Mouse (Mus musculus): ENCODE results near the gene Cep97. TPM values are rescaled to one million over a fixed set of nuclear protein-coding genes. Genes with fewer than 3 reads are reported as not detected.

Gene Cep97
- polyA plus RNA-seq, 1 experiment = 17.4 TPM

DNA sequence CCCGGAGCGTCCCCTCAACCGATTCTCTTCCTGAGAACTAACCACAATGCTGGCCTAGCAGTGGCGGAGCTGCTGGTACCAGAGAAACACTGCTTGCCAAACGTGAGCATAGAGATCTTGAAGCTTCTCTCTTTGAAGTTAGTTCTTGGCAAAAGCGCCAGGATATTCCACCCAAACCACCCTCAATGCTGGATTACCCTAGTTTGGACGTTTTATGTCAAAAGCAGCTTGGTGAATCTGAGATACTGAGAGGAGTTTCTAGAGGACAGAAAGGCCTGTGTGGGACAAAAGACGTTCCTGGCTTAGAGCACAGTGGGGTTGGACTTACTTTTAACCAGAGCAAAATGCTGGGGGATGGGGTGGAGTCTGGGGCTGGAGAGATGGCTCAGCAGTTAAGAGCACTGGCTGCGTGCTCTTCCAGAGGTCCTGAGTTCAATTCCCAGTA is 39.0 kb downstream of the Cep97 start:
- WGBS = 2% methylated on average over 9 of the region's 9 CpGs
- no peak for TF ChIP-seq POLR2A (IDR thresholded peaks at IDR 0.05; ENCODE audit: control insufficient read depth, extremely low read depth, insufficient read depth, low read length, poor library complexity)
- peaks cover 17% of the 10 kb centered on the region for H3K4me1 ChIP-seq (replicated peaks; ENCODE audit: control insufficient read depth, insufficient read depth, low read length)
- H3K4me3 ChIP-seq (ENCODE audit: control insufficient read depth, insufficient read depth, low read length) = peak overlapping the region; percentile 71
- peak overlapping the region; percentile 69 for H3K27ac ChIP-seq (ENCODE audit: control insufficient read depth, insufficient read depth, low read length)
- H3K27me3 ChIP-seq (ENCODE audit: control insufficient read depth, insufficient read depth, low read length) = no peaks in the 10 kb centered on the region
- no peak for DNase-seq
- peaks cover 4% of the 10 kb centered on the region; the same call in 1 of the 2 replicates for H3K36me3 ChIP-seq (ENCODE audit: control insufficient read depth, insufficient read depth, low read length)

DNA sequence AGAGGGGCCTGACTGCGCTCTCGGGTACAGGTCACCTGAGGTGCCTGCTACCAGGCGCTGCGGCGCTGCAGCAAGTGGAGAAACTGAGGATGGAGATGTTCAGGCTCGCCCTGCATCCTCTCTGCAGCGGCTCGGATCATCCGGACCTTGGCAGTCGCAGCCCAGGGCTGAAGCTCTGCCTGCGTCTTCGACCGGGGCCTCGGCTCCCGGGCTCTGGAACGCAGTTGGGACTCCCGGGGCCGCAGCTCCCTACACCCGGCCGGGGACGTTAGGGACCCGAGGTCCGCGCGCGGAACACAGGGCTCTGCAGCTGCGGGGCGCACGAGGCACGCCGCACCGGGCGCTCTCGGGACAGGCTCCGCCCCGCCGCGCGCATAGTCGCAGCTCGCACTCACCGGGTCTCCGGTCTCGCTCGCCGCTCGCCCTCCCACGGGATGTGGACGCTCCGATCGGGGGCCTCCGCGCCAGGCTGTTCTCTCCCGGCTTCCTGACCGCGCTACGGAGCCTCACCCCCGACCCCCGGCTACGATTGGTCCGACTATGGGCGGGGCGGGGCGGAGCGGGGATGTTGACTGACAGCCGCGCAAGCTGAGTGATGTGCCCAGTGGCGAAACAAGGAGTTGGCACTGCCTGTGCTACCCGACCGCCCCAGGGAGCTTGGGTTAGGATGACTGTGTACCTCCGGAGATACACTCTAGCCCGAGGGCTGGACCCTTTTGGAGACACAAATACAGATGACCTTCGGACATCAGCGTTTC is 39.6 kb downstream of the Cep97 start, which contains the start of gene Nxpe3:
TSS of gene Nxpe3 (minus strand) at position 393 of the 758 bp plus-strand sequence.
- no peaks in the 10 kb centered on the region for H3K27me3 ChIP-seq (ENCODE audit: control insufficient read depth, insufficient read depth, low read length)
- H3K4me1 ChIP-seq (replicated peaks; ENCODE audit: control insufficient read depth, insufficient read depth, low read length) = peaks cover 17% of the 10 kb centered on the region
- H3K4me3 ChIP-seq (ENCODE audit: control insufficient read depth, insufficient read depth, low read length) = peak within 1 kb of the TSS; percentile 71
- peak; percentile 61; the same call in 1 of the 2 replicates for TF ChIP-seq CTCF (IDR thresholded peaks at IDR 0.05; ENCODE audit: borderline replicate concordance, control insufficient read depth, extremely low read depth, insufficient read depth, low read length, poor library complexity)
- TF ChIP-seq POLR2A (IDR thresholded peaks at IDR 0.05; ENCODE audit: control insufficient read depth, extremely low read depth, insufficient read depth, low read length, poor library complexity) = peak; percentile 52; the same call in 1 of the 2 replicates
- under 1% methylated on average over 70 of the region's 74 CpGs for WGBS
- H3K27ac ChIP-seq (ENCODE audit: control insufficient read depth, insufficient read depth, low read length) = peak within 1 kb of the TSS; percentile 69
- H3K36me3 ChIP-seq (ENCODE audit: control insufficient read depth, insufficient read depth, low read length) = peaks cover under 1% of the 10 kb centered on the region; the same call in 1 of the 2 replicates
- peak; percentile 90 for DNase-seq

DNA sequence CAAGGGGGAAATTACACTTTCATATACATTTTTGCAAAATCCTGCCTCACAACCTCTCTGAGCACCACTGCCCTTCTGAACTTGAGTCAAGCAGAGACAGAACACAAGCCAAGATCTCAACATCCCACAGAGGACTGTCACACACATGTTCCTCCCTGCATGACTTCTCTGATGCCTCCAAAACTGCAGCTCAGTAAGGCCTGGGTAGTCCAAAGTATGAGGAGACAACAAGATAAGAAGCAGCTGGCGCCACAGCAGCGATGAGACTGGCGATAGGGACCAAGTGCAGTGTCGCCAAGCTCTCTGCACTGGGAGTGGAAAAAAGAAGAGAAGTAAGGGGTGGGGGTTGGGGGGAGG is 40.1 kb downstream of the Cep97 start:
- H3K36me3 ChIP-seq (ENCODE audit: control insufficient read depth, insufficient read depth, low read length) = no peaks in the 10 kb centered on the region
- WGBS = 3% methylated on average over 4 of the region's 4 CpGs
- H3K27me3 ChIP-seq (ENCODE audit: control insufficient read depth, insufficient read depth, low read length) = no peaks in the 10 kb centered on the region
- peak; percentile 33 for DNase-seq
- TF ChIP-seq POLR2A (IDR thresholded peaks at IDR 0.05; ENCODE audit: control insufficient read depth, extremely low read depth, insufficient read depth, low read length, poor library complexity) (no peak), CTCF (IDR thresholded peaks at IDR 0.05; ENCODE audit: borderline replicate concordance, control insufficient read depth, extremely low read depth, insufficient read depth, low read length, poor library complexity) (no peak)
- H3K27ac ChIP-seq (ENCODE audit: control insufficient read depth, insufficient read depth, low read length) = peak overlapping the region; percentile 27; the same call in 1 of the 2 replicates
- H3K4me1 ChIP-seq (replicated peaks; ENCODE audit: control insufficient read depth, insufficient read depth, low read length) = peaks cover 17% of the 10 kb centered on the region
- H3K4me3 ChIP-seq (ENCODE audit: control insufficient read depth, insufficient read depth, low read length) = peak overlapping the region; percentile 71

DNA sequence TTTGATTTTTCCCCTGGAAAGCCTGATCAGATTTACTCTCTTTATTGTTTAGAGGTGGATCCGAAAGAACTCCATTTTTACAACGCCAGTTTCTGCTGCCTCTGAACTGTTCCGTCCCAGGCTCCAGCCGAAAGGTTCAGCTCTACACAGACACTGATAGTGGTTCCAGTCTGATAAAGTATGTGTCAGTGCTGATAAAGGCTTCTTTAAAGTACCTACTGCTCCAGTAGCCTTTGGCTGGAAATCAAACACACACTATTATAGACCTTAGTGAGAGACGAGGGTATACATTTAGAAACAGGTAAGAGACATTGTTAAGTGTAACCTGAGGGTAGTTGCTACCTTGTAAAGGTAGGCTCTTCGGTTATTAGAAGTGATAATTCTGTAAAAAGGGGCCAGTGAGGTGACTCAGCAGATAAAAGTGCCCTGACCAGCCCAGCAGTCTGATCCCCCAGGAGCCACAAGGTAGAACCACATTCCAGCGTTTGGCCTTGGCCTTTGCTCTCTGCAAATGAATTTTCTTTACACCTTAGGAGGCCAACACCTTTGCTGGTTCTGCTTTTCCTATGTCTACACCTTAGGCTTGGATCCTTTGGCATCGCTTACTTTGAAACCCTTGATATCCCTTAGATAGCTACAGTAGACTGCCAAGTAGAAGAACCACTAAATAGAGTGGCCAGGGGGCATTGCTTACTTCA is 41.1 kb downstream of the Cep97 start:
- H3K36me3 ChIP-seq (ENCODE audit: control insufficient read depth, insufficient read depth, low read length) = no peaks in the 10 kb centered on the region
- no peak overlapping the region for H3K27ac ChIP-seq (ENCODE audit: control insufficient read depth, insufficient read depth, low read length)
- H3K27me3 ChIP-seq (ENCODE audit: control insufficient read depth, insufficient read depth, low read length) = no peaks in the 10 kb centered on the region
- 75% methylated on average over 8 of the region's 8 CpGs for WGBS
- no peak overlapping the region for H3K4me3 ChIP-seq (ENCODE audit: control insufficient read depth, insufficient read depth, low read length)
- no peak for DNase-seq
- H3K4me1 ChIP-seq (replicated peaks; ENCODE audit: control insufficient read depth, insufficient read depth, low read length) = peaks cover 18% of the 10 kb centered on the region
- TF ChIP-seq CTCF (IDR thresholded peaks at IDR 0.05; ENCODE audit: borderline replicate concordance, control insufficient read depth, extremely low read depth, insufficient read depth, low read length, poor library complexity) (no peak), POLR2A (IDR thresholded peaks at IDR 0.05; ENCODE audit: control insufficient read depth, extremely low read depth, insufficient read depth, low read length, poor library complexity) (no peak)

DNA sequence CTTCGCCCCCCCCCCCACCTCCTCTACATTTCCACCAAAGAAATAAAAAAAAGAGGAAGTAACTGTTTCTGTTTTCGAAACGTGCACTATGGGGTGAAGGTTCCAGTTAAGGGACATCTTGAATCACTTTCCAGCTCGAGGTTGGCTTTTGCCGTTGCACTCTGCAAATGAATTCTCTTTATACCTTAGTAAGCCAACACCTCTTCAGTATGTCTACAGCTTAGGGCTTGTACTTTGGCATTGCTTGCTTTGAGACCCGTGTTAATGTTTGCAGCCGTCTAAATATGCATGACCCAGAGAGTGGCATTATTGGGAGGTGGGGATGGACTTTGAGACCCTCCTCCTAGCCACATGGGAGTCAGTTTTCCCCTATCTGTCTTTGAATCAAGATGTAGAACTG is 42.2 kb downstream of the Cep97 start:
- no peak for DNase-seq
- H3K4me1 ChIP-seq (replicated peaks; ENCODE audit: control insufficient read depth, insufficient read depth, low read length) = peaks cover 26% of the 10 kb centered on the region
- peak overlapping the region; percentile 14 for H3K27ac ChIP-seq (ENCODE audit: control insufficient read depth, insufficient read depth, low read length)
- H3K27me3 ChIP-seq (ENCODE audit: control insufficient read depth, insufficient read depth, low read length) = no peaks in the 10 kb centered on the region
- no peak overlapping the region for H3K4me3 ChIP-seq (ENCODE audit: control insufficient read depth, insufficient read depth, low read length)
- TF ChIP-seq CTCF (IDR thresholded peaks at IDR 0.05; ENCODE audit: borderline replicate concordance, control insufficient read depth, extremely low read depth, insufficient read depth, low read length, poor library complexity) (no peak), POLR2A (IDR thresholded peaks at IDR 0.05; ENCODE audit: control insufficient read depth, extremely low read depth, insufficient read depth, low read length, poor library complexity) (no peak)
- no peaks in the 10 kb centered on the region for H3K36me3 ChIP-seq (ENCODE audit: control insufficient read depth, insufficient read depth, low read length)
- WGBS = 9% methylated on average over 7 of the region's 7 CpGs

DNA sequence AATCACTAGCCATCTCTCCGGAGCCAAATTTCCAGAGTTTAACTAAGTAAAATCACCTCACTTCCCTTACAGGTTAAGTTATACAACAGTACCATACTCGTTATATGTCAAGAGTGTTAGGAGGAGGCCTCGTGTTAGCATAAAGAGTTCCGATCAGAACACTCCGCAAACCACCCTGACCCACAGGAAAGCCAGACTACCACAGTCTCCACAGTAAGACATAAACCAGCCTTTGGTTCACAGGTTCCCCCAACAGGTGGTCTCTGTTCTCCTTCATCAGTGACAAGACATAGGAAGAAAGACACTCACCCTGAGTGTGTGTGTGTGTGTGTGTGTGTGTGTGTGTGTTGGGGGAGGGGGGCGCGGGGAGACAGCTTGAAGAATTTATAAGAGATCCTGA is 43.3 kb downstream of the Cep97 start:
- Histone ChIP-seq H3K4me1 (replicated peaks; ENCODE audit: control insufficient read depth, insufficient read depth, low read length) (peaks cover 25% of the 10 kb centered on the region), H3K27ac (ENCODE audit: control insufficient read depth, insufficient read depth, low read length) (peak overlapping the region; percentile 25; the same call in 1 of the 2 replicates), H3K4me3 (ENCODE audit: control insufficient read depth, insufficient read depth, low read length) (no peak overlapping the region), H3K27me3 (ENCODE audit: control insufficient read depth, insufficient read depth, low read length) (no peaks in the 10 kb centered on the region), H3K36me3 (ENCODE audit: control insufficient read depth, insufficient read depth, low read length) (no peaks in the 10 kb centered on the region)
- DNase-seq = no peak
- no peak for TF ChIP-seq POLR2A (IDR thresholded peaks at IDR 0.05; ENCODE audit: control insufficient read depth, extremely low read depth, insufficient read depth, low read length, poor library complexity)
- TF ChIP-seq CTCF (IDR thresholded peaks at IDR 0.05; ENCODE audit: borderline replicate concordance, control insufficient read depth, extremely low read depth, insufficient read depth, low read length, poor library complexity) = no peak
- WGBS = 20% methylated on average over 7 of the region's 7 CpGs
